Mouse (Mus musculus) spleen, adult 2 months (tissue): ENCODE data around the gene Ngef.

Experiments
- CTCF ChIP-seq: fragments of 200-500 bp; IDR thresholded peaks from 2 replicates; pipeline ENCODE4 v1.5.1; 2011; ENCODE audit warnings: mild to moderate bottlenecking, inconsistent platforms; ENCODE audit not compliant: insufficient read depth, insufficient read length, insufficient replicate concordance; ENCODE audit errors: extremely low read depth
- POLR2A ChIP-seq: fragments of 200-500 bp; IDR thresholded peaks from 2 replicates; pipeline ENCODE4 v1.6.1; 2011; ENCODE audit warnings: low read depth, low read length, inconsistent platforms

- no peak for TF ChIP-seq CTCF
- no peak for TF ChIP-seq POLR2A
Observed at GRCm38 (mm10) chr1:87601801-87602200, 28.1 kb upstream of the Ngef start.
